Mouse (Mus musculus) adrenal gland, postnatal 14 days (tissue): ENCODE measurements at regions not wholly inside any gene's neighbourhood (a gene's known extent, or its start where the extent isn't known, plus 50 kb on each side); places are given as distances from the start of the nearest gene placed in this dataset.
"Not testable (repeated sequence)": the region's sequence is repeated elsewhere in the genome, so short reads cannot be mapped to it uniquely, and the experiment has no call there.

ENCODE experiments used
- DNase-seq: peaks from one replicate; pipeline ENCODE4 v3.0.0; 2021; ENCODE audit warnings: mixed read lengths

- DNase-seq: no peak
These were observed 97.2 kb upstream of the Ifngr1 start for GRCm38 (mm10) chr10:19494461-19495105.

GRCm38 (mm10) chr10:19498112-19498511 lies 93.6 kb upstream of the Ifngr1 start:
- DNase-seq: no peak

- no peak for DNase-seq
These were observed 88.9 kb upstream of the Ifngr1 start for GRCm38 (mm10) chr10:19502874-19503273.

GRCm38 (mm10) chr10:19503846-19504765 lies 87.6 kb upstream of the Ifngr1 start:
- no peak for DNase-seq

GRCm38 (mm10) chr10:19505174-19505573 lies 86.6 kb upstream of the Ifngr1 start:
- no peak for DNase-seq

- no peak for DNase-seq
These were observed 85.8 kb upstream of the Ifngr1 start for GRCm38 (mm10) chr10:19505979-19506378.

GRCm38 (mm10) chr10:19506434-19506833 lies 85.3 kb upstream of the Ifngr1 start:
- no peak for DNase-seq

- DNase-seq: peak; percentile 28
These were observed 83.5 kb upstream of the Ifngr1 start for GRCm38 (mm10) chr10:19508221-19508745.

GRCm38 (mm10) chr10:19510047-19510446 lies 81.7 kb upstream of the Ifngr1 start:
- no peak for DNase-seq

GRCm38 (mm10) chr10:19514366-19514765 lies 77.4 kb upstream of the Ifngr1 start:
- not testable (repeated sequence) for DNase-seq

GRCm38 (mm10) chr10:19514837-19515236 lies 76.9 kb upstream of the Ifngr1 start:
- DNase-seq: no peak

GRCm38 (mm10) chr10:19516011-19516410 lies 75.7 kb upstream of the Ifngr1 start:
- no peak for DNase-seq

- DNase-seq: no peak
These were observed 74.7 kb upstream of the Ifngr1 start for GRCm38 (mm10) chr10:19517093-19517492.

- DNase-seq: peak; percentile 7
These were observed 73.0 kb upstream of the Ifngr1 start for GRCm38 (mm10) chr10:19518763-19519162.

- no peak for DNase-seq
These were observed 69.6 kb upstream of the Ifngr1 start for GRCm38 (mm10) chr10:19522198-19522597.

GRCm38 (mm10) chr10:19525939-19526338 lies 65.8 kb upstream of the Ifngr1 start:
- no peak for DNase-seq

GRCm38 (mm10) chr10:19526353-19526752 lies 65.4 kb upstream of the Ifngr1 start:
- DNase-seq: peak; percentile 5

- no peak for DNase-seq
These were observed 62.1 kb upstream of the Ifngr1 start for GRCm38 (mm10) chr10:19529655-19530054.

GRCm38 (mm10) chr10:19530056-19530455 lies 61.7 kb upstream of the Ifngr1 start:
- DNase-seq: no peak

GRCm38 (mm10) chr10:19531452-19531851 lies 60.3 kb upstream of the Ifngr1 start:
- no peak for DNase-seq

- no peak for DNase-seq
These were observed 59.0 kb upstream of the Ifngr1 start for GRCm38 (mm10) chr10:19532790-19533189.

- no peak for DNase-seq
These were observed 57.9 kb upstream of the Ifngr1 start for GRCm38 (mm10) chr10:19533846-19534245.
